Mouse (Mus musculus) cerebellum, adult 18-20 months (tissue): ENCODE results near the gene Cpt1b.

ENCODE experiments used
- DNase-seq, 2 experiments: peaks; one replicate each; pipeline ENCODE4 v3.0.0; 2021

Gene Cpt1b

GRCm38 (mm10) chr15:89378831-89379401 is 46.7 kb downstream of the Cpt1b start, which contains the start of gene Odf3b:
TSS of gene Odf3b (minus strand) at chr15:89379282.
- peak; percentile 86 to 89 for DNase-seq

GRCm38 (mm10) chr15:89377938-89378828 is 47.5 kb downstream of the Cpt1b start:
- peak in 1 of 2 experiments; percentile 57 for DNase-seq

- peak in 1 of 2 experiments; percentile 39 for DNase-seq
Measured at GRCm38 (mm10) chr15:89377362-89377761, 48.3 kb downstream of the Cpt1b start.

- peak in 1 of 2 experiments; percentile 31 for DNase-seq
Measured at GRCm38 (mm10) chr15:89376957-89377356, 48.7 kb downstream of the Cpt1b start, which contains the start of gene Tymp. TSS of gene Tymp (minus strand) at chr15:89377039.

- DNase-seq, result peak in 1 of 2 experiments; percentile 22
Measured at GRCm38 (mm10) chr15:89376040-89376439, 49.6 kb downstream of the Cpt1b start.

- DNase-seq, result peak in 1 of 2 experiments; percentile 22
Measured at GRCm38 (mm10) chr15:89374801-89375534, 50.7 kb downstream of the Cpt1b start.

GRCm38 (mm10) chr15:89374340-89374739 is 51.3 kb downstream of the Cpt1b start:
- no peak for DNase-seq

GRCm38 (mm10) chr15:89373762-89374248 is 51.9 kb downstream of the Cpt1b start, which contains the start of gene Sco2:
TSS of gene Sco2 (minus strand) at chr15:89373846.
- DNase-seq, result peak; percentile 93 to 97

- DNase-seq, result peak; percentile 81 to 87
Measured at GRCm38 (mm10) chr15:89373027-89373761, 52.5 kb downstream of the Cpt1b start.

- DNase-seq, result peak in 1 of 2 experiments; percentile 24
Measured at GRCm38 (mm10) chr15:89372536-89372935, 53.1 kb downstream of the Cpt1b start.

- peak in 1 of 2 experiments; percentile 23 for DNase-seq
Measured at GRCm38 (mm10) chr15:89372068-89372467, 53.6 kb downstream of the Cpt1b start.
